Mouse (Mus musculus): ENCODE results near the gene Sec22c. TPM values are rescaled to one million over a fixed set of nuclear protein-coding genes. Genes with fewer than 3 reads are reported as not detected.

Sec22c gene
- polyA plus RNA-seq, 1 experiment from 2014 or later: 34.5 TPM

DNA sequence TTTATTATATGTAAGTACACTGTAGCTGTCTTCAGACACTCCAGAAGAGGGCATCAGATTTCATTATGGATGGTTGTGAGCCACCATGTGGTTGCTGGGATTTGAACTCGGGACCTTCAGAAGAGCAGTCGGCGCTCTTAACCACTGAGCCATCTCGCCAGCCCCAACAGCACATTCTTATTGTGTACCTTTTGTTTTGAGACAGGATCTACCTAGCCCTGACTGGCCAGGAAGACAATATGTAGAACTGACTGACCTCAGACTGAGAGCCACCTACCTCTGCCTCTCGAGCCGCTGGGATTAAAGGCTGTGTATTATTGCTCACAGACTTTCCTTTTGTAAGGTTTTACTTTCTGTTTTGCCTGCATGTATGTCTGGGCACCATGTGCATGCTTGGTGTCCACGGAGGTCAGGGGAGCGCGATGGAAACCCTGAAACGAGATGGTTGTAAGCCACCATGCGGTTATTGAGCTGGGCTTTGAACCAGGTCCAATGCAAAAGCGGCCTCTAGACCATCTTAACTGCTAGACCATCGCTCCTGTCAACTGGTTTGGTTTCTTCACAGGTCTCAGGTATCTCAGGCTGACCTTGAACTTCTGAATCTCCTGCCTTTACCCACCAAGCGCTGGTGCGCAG lies 12.9 kb upstream of the Sec22c start:
- H3K9me3 ChIP-seq (replicated peaks; ENCODE audit: control insufficient read depth, low read length, poor library complexity, severe bottlenecking): no peaks in the 10 kb centered on the region
- peaks cover 21% of the 10 kb centered on the region for H3K4me1 ChIP-seq (ENCODE audit: control insufficient read depth, insufficient read depth, low read length)
- peak overlapping the region; percentile 69 for H3K4me2 ChIP-seq (ENCODE audit: low read length)
- 66% methylated on average over 15 of the region's 15 CpGs for WGBS
- peak; percentile 5 for ATAC-seq
- peak overlapping the region; percentile 94 for H3K27ac ChIP-seq (ENCODE audit: low read length)
- H3K4me3 ChIP-seq (ENCODE audit: low read depth, low read length): peak overlapping the region; percentile 64
- H3K9ac ChIP-seq (ENCODE audit: low read depth, low read length): peak overlapping the region; percentile 79
- H3K36me3 ChIP-seq (ENCODE audit: control insufficient read depth, insufficient read depth, low read length): no peaks in the 10 kb centered on the region
- H3K27me3 ChIP-seq (ENCODE audit: control insufficient read depth, insufficient read depth, low read depth, low read length): no peaks in the 10 kb centered on the region

DNA sequence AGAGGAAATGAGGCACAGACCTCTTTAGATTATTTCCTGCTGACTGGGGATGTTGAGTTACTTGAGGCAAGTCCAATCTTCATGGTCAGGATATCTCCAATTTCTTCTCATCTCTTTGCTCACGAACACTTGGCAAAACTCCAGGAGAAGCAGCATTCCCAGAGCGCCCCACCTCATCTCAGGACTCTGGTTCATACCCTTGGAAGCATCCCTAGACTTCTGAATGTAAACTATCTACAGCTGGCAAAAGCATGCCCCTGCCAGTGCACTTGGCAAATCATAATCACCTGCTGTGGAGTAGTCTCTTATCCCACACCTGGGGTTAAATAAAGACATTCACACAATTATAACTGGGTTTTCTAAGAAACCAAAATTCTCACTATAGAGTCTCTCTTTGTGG lies 11.8 kb upstream of the Sec22c start:
- H3K36me3 ChIP-seq (ENCODE audit: control insufficient read depth, insufficient read depth, low read length): no peaks in the 10 kb centered on the region
- ATAC-seq: no peak
- H3K4me3 ChIP-seq (ENCODE audit: low read depth, low read length): no peak overlapping the region
- no peak overlapping the region for H3K27ac ChIP-seq (ENCODE audit: low read length)
- no peaks in the 10 kb centered on the region for H3K9me3 ChIP-seq (replicated peaks; ENCODE audit: control insufficient read depth, low read length, poor library complexity, severe bottlenecking)
- no peak overlapping the region for H3K4me2 ChIP-seq (ENCODE audit: low read length)
- 90% methylated on average over 2 of the region's 2 CpGs for WGBS
- H3K4me1 ChIP-seq (ENCODE audit: control insufficient read depth, insufficient read depth, low read length): peaks cover 23% of the 10 kb centered on the region
- H3K27me3 ChIP-seq (ENCODE audit: control insufficient read depth, insufficient read depth, low read depth, low read length): no peaks in the 10 kb centered on the region
- H3K9ac ChIP-seq (ENCODE audit: low read depth, low read length): no peak overlapping the region

- under 1% methylated on average over 18 of the region's 18 CpGs for WGBS
- Histone ChIP-seq H3K4me3 (ENCODE audit: low read depth, low read length) (peak overlapping the region; percentile 82), H3K36me3 (ENCODE audit: control insufficient read depth, insufficient read depth, low read length) (no peaks in the 10 kb centered on the region), H3K4me2 (ENCODE audit: low read length) (peak overlapping the region; percentile 84), H3K9me3 (replicated peaks; ENCODE audit: control insufficient read depth, low read length, poor library complexity, severe bottlenecking) (no peaks in the 10 kb centered on the region), H3K9ac (ENCODE audit: low read depth, low read length) (peak overlapping the region; percentile 89), H3K27ac (ENCODE audit: low read length) (peak overlapping the region; percentile 94), H3K27me3 (ENCODE audit: control insufficient read depth, insufficient read depth, low read depth, low read length) (no peaks in the 10 kb centered on the region), H3K4me1 (ENCODE audit: control insufficient read depth, insufficient read depth, low read length) (peaks cover 17% of the 10 kb centered on the region)
- peak; percentile 26 for ATAC-seq
These were observed 5.3 kb upstream of the Sec22c start for GRCm38 (mm10) chr9:121710584-121710975.

DNA sequence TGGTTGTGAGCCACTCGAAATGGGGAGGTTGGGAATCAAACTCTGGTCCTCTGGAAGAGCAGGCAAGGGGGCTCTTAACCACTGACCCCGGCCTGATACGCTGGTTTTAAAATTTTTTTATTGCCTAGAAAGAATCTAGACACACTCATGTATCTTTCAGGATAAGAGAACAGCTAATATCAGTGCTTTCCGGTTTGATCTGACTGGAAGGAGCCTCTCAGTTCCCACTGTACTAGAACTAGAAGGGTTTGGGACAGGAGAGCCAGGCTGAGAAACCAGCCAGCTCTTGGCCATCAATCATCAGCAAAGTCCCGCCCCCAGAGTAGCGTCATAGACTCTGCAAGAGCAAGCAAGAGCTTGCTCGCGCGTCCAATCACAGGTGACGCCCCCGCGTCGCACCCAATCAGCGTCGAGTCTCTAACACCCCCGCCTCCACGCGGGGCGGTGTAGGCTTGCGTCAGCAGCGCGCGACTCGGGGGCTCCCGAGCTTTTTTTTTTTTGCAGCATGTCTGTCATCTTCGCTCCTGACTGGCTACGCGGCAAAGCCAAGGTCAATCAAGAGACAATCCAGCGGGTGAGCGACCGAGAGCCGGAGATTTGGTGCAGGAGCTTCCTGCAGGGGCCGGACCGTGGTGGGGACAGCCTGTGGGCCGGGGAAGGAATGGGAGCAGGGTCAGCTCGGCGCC lies 4.8 kb upstream of the Sec22c start, which contains the start of gene Ss18l2:
Ss18l2 (plus strand) TSS at position 432 of the 686 bp plus-strand sequence.
- H3K4me1 ChIP-seq (ENCODE audit: control insufficient read depth, insufficient read depth, low read length): peaks cover 22% of the 10 kb centered on the region
- H3K9ac ChIP-seq (ENCODE audit: low read depth, low read length): peak within 1 kb of the TSS; percentile 89
- H3K9me3 ChIP-seq (replicated peaks; ENCODE audit: control insufficient read depth, low read length, poor library complexity, severe bottlenecking): no peaks in the 10 kb centered on the region
- no peaks in the 10 kb centered on the region for H3K36me3 ChIP-seq (ENCODE audit: control insufficient read depth, insufficient read depth, low read length)
- H3K27ac ChIP-seq (ENCODE audit: low read length): peak within 1 kb of the TSS; percentile 94
- peak; percentile 95 for ATAC-seq
- H3K4me2 ChIP-seq (ENCODE audit: low read length): peak within 1 kb of the TSS; percentile 84
- no peaks in the 10 kb centered on the region for H3K27me3 ChIP-seq (ENCODE audit: control insufficient read depth, insufficient read depth, low read depth, low read length)
- WGBS: 5% methylated on average over 37 of the region's 37 CpGs
- peak within 1 kb of the TSS; percentile 82 for H3K4me3 ChIP-seq (ENCODE audit: low read depth, low read length)

- WGBS: 69% methylated on average over 7 of the region's 7 CpGs
- H3K9ac ChIP-seq (ENCODE audit: low read depth, low read length): no peak overlapping the region
- H3K36me3 ChIP-seq (ENCODE audit: control insufficient read depth, insufficient read depth, low read length): no peaks in the 10 kb centered on the region
- H3K9me3 ChIP-seq (replicated peaks; ENCODE audit: control insufficient read depth, low read length, poor library complexity, severe bottlenecking): no peaks in the 10 kb centered on the region
- H3K27me3 ChIP-seq (ENCODE audit: control insufficient read depth, insufficient read depth, low read depth, low read length): no peaks in the 10 kb centered on the region
- peaks cover 27% of the 10 kb centered on the region for H3K4me1 ChIP-seq (ENCODE audit: control insufficient read depth, insufficient read depth, low read length)
- H3K4me3 ChIP-seq (ENCODE audit: low read depth, low read length): no peak overlapping the region
- no peak overlapping the region for H3K4me2 ChIP-seq (ENCODE audit: low read length)
- H3K27ac ChIP-seq (ENCODE audit: low read length): no peak overlapping the region
- ATAC-seq: no peak
These were observed 3.5 kb upstream of the Sec22c start for GRCm38 (mm10) chr9:121708506-121709486.

GRCm38 (mm10) chr9:121707801-121708200 lies 2.5 kb upstream of the Sec22c start:
- H3K36me3 ChIP-seq (ENCODE audit: control insufficient read depth, insufficient read depth, low read length): no peaks in the 10 kb centered on the region
- H3K4me3 ChIP-seq (ENCODE audit: low read depth, low read length): no peak overlapping the region
- no peak overlapping the region for H3K9ac ChIP-seq (ENCODE audit: low read depth, low read length)
- WGBS: 70% methylated on average over 6 of the region's 6 CpGs
- H3K27ac ChIP-seq (ENCODE audit: low read length): no peak overlapping the region
- H3K27me3 ChIP-seq (ENCODE audit: control insufficient read depth, insufficient read depth, low read depth, low read length): no peaks in the 10 kb centered on the region
- no peak for ATAC-seq
- H3K4me1 ChIP-seq (ENCODE audit: control insufficient read depth, insufficient read depth, low read length): peaks cover 36% of the 10 kb centered on the region
- no peak overlapping the region for H3K4me2 ChIP-seq (ENCODE audit: low read length)
- no peaks in the 10 kb centered on the region for H3K9me3 ChIP-seq (replicated peaks; ENCODE audit: control insufficient read depth, low read length, poor library complexity, severe bottlenecking)

GRCm38 (mm10) chr9:121706029-121706675 lies 862 bp upstream of the Sec22c start:
- 79% methylated on average over 6 of the region's 6 CpGs for WGBS
- Histone ChIP-seq H3K27me3 (ENCODE audit: control insufficient read depth, insufficient read depth, low read depth, low read length) (no peaks in the 10 kb centered on the region), H3K4me1 (ENCODE audit: control insufficient read depth, insufficient read depth, low read length) (peaks cover 26% of the 10 kb centered on the region)

GRCm38 (mm10) chr9:121704261-121704645 lies 1.0 kb downstream of the Sec22c start:
- WGBS: 40% methylated on average over 11 of the region's 11 CpGs
- Histone ChIP-seq H3K9ac (ENCODE audit: low read depth, low read length) (peak overlapping the region; percentile 85), H3K4me3 (ENCODE audit: low read depth, low read length) (peak overlapping the region; percentile 76), H3K27ac (ENCODE audit: low read length) (no peak overlapping the region), H3K9me3 (replicated peaks; ENCODE audit: control insufficient read depth, low read length, poor library complexity, severe bottlenecking) (no peaks in the 10 kb centered on the region), H3K27me3 (ENCODE audit: control insufficient read depth, insufficient read depth, low read depth, low read length) (no peaks in the 10 kb centered on the region), H3K36me3 (ENCODE audit: control insufficient read depth, insufficient read depth, low read length) (no peaks in the 10 kb centered on the region), H3K4me1 (ENCODE audit: control insufficient read depth, insufficient read depth, low read length) (peaks cover 22% of the 10 kb centered on the region), H3K4me2 (ENCODE audit: low read length) (peak overlapping the region; percentile 89)
- ATAC-seq: no peak

More at GRCm38 (mm10) chr9:121706029-121706675, 862 bp upstream of the Sec22c start:
- Histone ChIP-seq H3K4me3 (ENCODE audit: low read depth, low read length) (no peak overlapping the region), H3K36me3 (ENCODE audit: control insufficient read depth, insufficient read depth, low read length) (no peaks in the 10 kb centered on the region), H3K9me3 (replicated peaks; ENCODE audit: control insufficient read depth, low read length, poor library complexity, severe bottlenecking) (no peaks in the 10 kb centered on the region), H3K9ac (ENCODE audit: low read depth, low read length) (no peak overlapping the region), H3K4me2 (ENCODE audit: low read length) (no peak overlapping the region), H3K27ac (ENCODE audit: low read length) (no peak overlapping the region)
- no peak for ATAC-seq
